Mouse (Mus musculus) hindbrain, embryonic 13.5 days (tissue): Measurements from ENCODE around the gene Ccdc151. TPM values are rescaled to one million over a fixed set of nuclear protein-coding genes. Genes with fewer than 3 reads are reported as not detected.

Experiments
- ATAC-seq: fragments of 200-750 bp; cut with Nextera tagmentation; 2 replicates; pipeline ENCODE4 v1.8.0; 2017; ENCODE audit warnings: moderate TSS enrichment; ENCODE audit not compliant: low FRiP score
- H3K27ac ChIP-seq: fragments of 300-500 bp; sonication (generic); 2 replicates; pipeline ENCODE4 v1.5.1; 2015; ENCODE audit warnings: inconsistent platforms, mild to moderate bottlenecking, moderate library complexity
- H3K27me3 ChIP-seq: fragments of 300-500 bp; sonication (generic); 2 replicates; pipeline ENCODE4 v1.6.1; 2015; ENCODE audit warnings: mild to moderate bottlenecking, inconsistent platforms
- H3K36me3 ChIP-seq: fragments of 300-500 bp; sonication (generic); 2 replicates; pipeline ENCODE4 v1.6.1; 2015; ENCODE audit warnings: mild to moderate bottlenecking, inconsistent platforms
- H3K4me1 ChIP-seq: fragments of 300-500 bp; sonication (generic); replicated peaks from 2 replicates; pipeline ENCODE4 v1.6.1; 2015; ENCODE audit warnings: inconsistent platforms
- H3K4me2 ChIP-seq: fragments of 300-500 bp; sonication (generic); 2 replicates; pipeline ENCODE4 v1.6.1; 2015; ENCODE audit warnings: inconsistent platforms, mild to moderate bottlenecking, moderate library complexity
- H3K4me3 ChIP-seq: fragments of 300-500 bp; sonication (generic); 2 replicates; pipeline ENCODE4 v1.5.1; 2015; ENCODE audit warnings: mild to moderate bottlenecking, inconsistent platforms
- H3K9ac ChIP-seq: fragments of 300-500 bp; sonication (generic); 2 replicates; pipeline ENCODE4 v1.6.1; 2015; ENCODE audit warnings: mild to moderate bottlenecking, inconsistent platforms
- H3K9me3 ChIP-seq: fragments of 300-500 bp; sonication (generic); 2 replicates; pipeline ENCODE4 v1.6.1; 2016; ENCODE audit warnings: inconsistent platforms
- WGBS: fragments of 180-500 bp; shearing (Covaris S2); methylation state at CpG from one replicate; pipeline ENCODE4 v1.1.7; 2015; 5-methylcytosine and 5-hydroxymethylcytosine counted together
- polyA plus RNA-seq: library from polyadenylated mRNA; unstranded; fragments of >200 nt; fragmentation: Nextera tagmentation; extraction: Ambion mirVana; gene quantifications from 2 replicates; pipeline ENCODE4 v1.2.1, GENCODE M21; 2015

Gene Ccdc151
- polyA plus RNA-seq, 1 experiment from 2014 or later = 4.4 TPM

GRCm38 (mm10) chr9:21962416-21963059 is 39.9 kb downstream of the Ccdc151 start:
- Histone ChIP-seq H3K9ac (peak overlapping the region; percentile 65), H3K4me3 (peak overlapping the region; percentile 38), H3K4me2 (peak overlapping the region; percentile 66), H3K36me3 (peaks cover 7% of the 10 kb centered on the region; the same call in 1 of the 2 replicates), H3K27ac (no peak overlapping the region), H3K9me3 (no peaks in the 10 kb centered on the region), H3K4me1 (peaks cover 30% of the 10 kb centered on the region), H3K27me3 (peaks cover 62% of the 10 kb centered on the region)
- ATAC-seq = peak; percentile 63
- WGBS = 3% methylated on average over 34 of the region's 34 CpGs

DNA sequence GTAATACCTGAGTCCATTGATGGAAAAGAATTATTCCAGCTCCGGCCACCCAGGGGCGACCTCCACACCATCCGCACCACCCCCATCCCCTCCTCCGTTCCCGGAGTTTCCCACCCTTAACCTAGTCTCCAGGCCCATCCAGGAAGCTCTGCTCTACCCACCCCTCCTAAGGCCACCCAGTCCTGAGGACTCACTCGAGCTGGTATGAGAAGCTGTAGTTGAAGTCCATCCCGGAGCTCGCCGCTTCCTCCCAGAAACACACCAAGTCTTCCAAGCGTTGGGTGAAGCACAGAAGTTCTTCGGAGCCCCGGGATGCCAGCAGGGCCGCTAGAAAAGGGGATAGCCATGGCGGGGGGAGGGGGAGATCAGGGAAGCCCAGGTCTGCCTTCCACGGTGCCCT is 40.4 kb downstream of the Ccdc151 start:
- peak; percentile 15; the same call in 1 of the 2 replicates for ATAC-seq
- H3K27me3 ChIP-seq = peaks cover 62% of the 10 kb centered on the region
- no peaks in the 10 kb centered on the region for H3K9me3 ChIP-seq
- peak overlapping the region; percentile 65; the same call in 1 of the 2 replicates for H3K9ac ChIP-seq
- WGBS = under 1% methylated on average over 15 of the region's 15 CpGs
- peak overlapping the region; percentile 66 for H3K4me2 ChIP-seq
- H3K36me3 ChIP-seq = peaks cover 7% of the 10 kb centered on the region; the same call in 1 of the 2 replicates
- peak overlapping the region; percentile 38 for H3K4me3 ChIP-seq
- peaks cover 30% of the 10 kb centered on the region for H3K4me1 ChIP-seq
- no peak overlapping the region for H3K27ac ChIP-seq

DNA sequence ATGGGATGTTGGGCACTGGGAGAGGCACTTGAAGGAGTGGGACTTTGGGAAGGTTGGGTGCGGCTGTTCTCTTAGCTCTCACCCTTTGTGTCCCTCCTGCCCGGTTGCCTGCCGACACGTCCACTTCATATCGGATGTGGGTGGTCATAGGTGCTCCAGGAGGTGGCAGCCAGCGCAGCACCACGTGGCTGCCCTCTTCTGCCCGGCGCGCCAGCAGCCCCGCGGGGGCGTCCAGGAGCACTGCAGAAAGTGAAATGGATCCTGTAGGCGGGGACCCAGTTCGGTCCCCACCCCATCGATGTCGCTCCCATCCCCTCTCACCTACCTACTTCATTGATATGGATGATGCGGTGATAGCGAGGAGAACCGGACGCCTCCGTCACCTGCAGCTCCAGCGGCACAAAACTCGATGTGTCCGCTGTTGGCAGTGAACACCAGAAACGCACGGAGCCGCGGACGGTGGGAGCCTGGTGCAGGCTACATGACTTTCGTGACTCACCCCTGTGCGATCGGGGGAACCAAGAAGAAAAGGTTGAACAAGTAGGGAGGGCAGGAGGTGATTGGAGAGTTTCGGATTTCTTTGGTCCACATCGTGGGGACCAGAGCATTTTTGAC is 41.0 kb downstream of the Ccdc151 start:
- H3K9ac ChIP-seq = peak overlapping the region; percentile 65; the same call in 1 of the 2 replicates
- peaks cover 62% of the 10 kb centered on the region for H3K27me3 ChIP-seq
- no peaks in the 10 kb centered on the region for H3K9me3 ChIP-seq
- peaks cover 7% of the 10 kb centered on the region; the same call in 1 of the 2 replicates for H3K36me3 ChIP-seq
- H3K4me3 ChIP-seq = peak overlapping the region; percentile 38
- peaks cover 33% of the 10 kb centered on the region for H3K4me1 ChIP-seq
- 1% methylated on average over 35 of the region's 35 CpGs for WGBS
- H3K4me2 ChIP-seq = peak overlapping the region; percentile 66
- no peak for ATAC-seq
- no peak overlapping the region for H3K27ac ChIP-seq

- Histone ChIP-seq H3K9ac (peak overlapping the region; percentile 29), H3K4me2 (0 out of 2 replicates have a peak overlapping the region, but pooled peaks have one; percentile 17), H3K9me3 (no peaks in the 10 kb centered on the region), H3K36me3 (peaks cover 7% of the 10 kb centered on the region; the same call in 1 of the 2 replicates), H3K4me1 (peaks cover 36% of the 10 kb centered on the region), H3K27ac (no peak overlapping the region), H3K4me3 (0 out of 2 replicates have a peak overlapping the region, but pooled peaks have one; percentile 3), H3K27me3 (peaks cover 62% of the 10 kb centered on the region)
- no peak for ATAC-seq
- WGBS = 13% methylated on average over 26 of the region's 26 CpGs
These were observed 41.8 kb downstream of the Ccdc151 start for GRCm38 (mm10) chr9:21960558-21961208.

GRCm38 (mm10) chr9:21960135-21960534 is 42.3 kb downstream of the Ccdc151 start:
- no peak for ATAC-seq
- no peaks in the 10 kb centered on the region for H3K9me3 ChIP-seq
- no peak overlapping the region for H3K27ac ChIP-seq
- H3K4me3 ChIP-seq = no peak overlapping the region
- H3K4me2 ChIP-seq = no peak overlapping the region
- H3K9ac ChIP-seq = peak overlapping the region; percentile 29
- H3K36me3 ChIP-seq = peaks cover 7% of the 10 kb centered on the region; the same call in 1 of the 2 replicates
- 54% methylated on average over 9 of the region's 9 CpGs for WGBS
- H3K4me1 ChIP-seq = peaks cover 36% of the 10 kb centered on the region
- H3K27me3 ChIP-seq = peaks cover 62% of the 10 kb centered on the region

DNA sequence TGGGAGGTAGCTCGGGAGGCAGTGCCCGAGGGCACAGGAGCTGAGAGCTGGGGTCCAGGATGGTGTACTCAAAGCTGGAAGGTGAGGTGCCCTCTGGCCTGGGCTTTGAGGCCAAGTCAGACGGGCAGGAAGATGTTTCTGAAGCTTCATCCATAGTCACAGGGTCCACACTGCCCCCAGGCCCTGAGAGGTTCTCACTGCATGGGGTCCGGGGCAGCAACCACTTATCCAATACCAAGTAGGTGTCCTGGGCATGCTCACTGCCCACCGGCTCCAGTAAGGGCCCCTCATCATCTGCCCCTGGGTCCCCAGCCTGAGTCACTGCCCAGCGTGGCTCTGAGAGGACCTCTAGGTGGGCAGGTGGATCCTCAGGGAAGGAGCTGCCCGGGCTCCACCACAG is 43.2 kb downstream of the Ccdc151 start:
- H3K4me2 ChIP-seq = no peak overlapping the region
- peaks cover 7% of the 10 kb centered on the region; the same call in 1 of the 2 replicates for H3K36me3 ChIP-seq
- peaks cover 40% of the 10 kb centered on the region for H3K4me1 ChIP-seq
- H3K27ac ChIP-seq = no peak overlapping the region
- H3K27me3 ChIP-seq = peaks cover 61% of the 10 kb centered on the region
- 88% methylated on average over 7 of the region's 7 CpGs for WGBS
- H3K4me3 ChIP-seq = no peak overlapping the region
- ATAC-seq = no peak
- H3K9me3 ChIP-seq = no peaks in the 10 kb centered on the region
- no peak overlapping the region for H3K9ac ChIP-seq

- Histone ChIP-seq H3K4me3 (no peak overlapping the region), H3K27ac (no peak overlapping the region), H3K36me3 (peaks cover 7% of the 10 kb centered on the region; the same call in 1 of the 2 replicates), H3K9me3 (no peaks in the 10 kb centered on the region), H3K4me2 (no peak overlapping the region), H3K4me1 (peaks cover 47% of the 10 kb centered on the region), H3K9ac (no peak overlapping the region), H3K27me3 (peaks cover 53% of the 10 kb centered on the region)
- no peak for ATAC-seq
- 91% methylated on average over 5 of the region's 5 CpGs for WGBS
These were observed 44.1 kb downstream of the Ccdc151 start for GRCm38 (mm10) chr9:21958372-21958771.

GRCm38 (mm10) chr9:21955570-21956281 is 46.7 kb downstream of the Ccdc151 start, which contains the start of gene Swsap1:
Swsap1 (plus strand) TSS chr9:21955755.
- under 1% methylated on average over 54 of the region's 54 CpGs for WGBS
- Histone ChIP-seq H3K27me3 (peaks cover 26% of the 10 kb centered on the region), H3K4me2 (peak within 1 kb of the TSS; percentile 59), H3K4me1 (peaks cover 26% of the 10 kb centered on the region), H3K9me3 (no peaks in the 10 kb centered on the region), H3K27ac (peak within 1 kb of the TSS; percentile 97), H3K9ac (peak within 1 kb of the TSS; percentile 82), H3K4me3 (peak within 1 kb of the TSS; percentile 61), H3K36me3 (peaks cover 7% of the 10 kb centered on the region; the same call in 1 of the 2 replicates)
- peak; percentile 99 for ATAC-seq

GRCm38 (mm10) chr9:21955225-21955569 is 47.2 kb downstream of the Ccdc151 start:
- H3K4me2 ChIP-seq = peak overlapping the region; percentile 59
- peak; percentile 74 for ATAC-seq
- no peaks in the 10 kb centered on the region for H3K9me3 ChIP-seq
- H3K27me3 ChIP-seq = peaks cover 21% of the 10 kb centered on the region
- peaks cover 7% of the 10 kb centered on the region; the same call in 1 of the 2 replicates for H3K36me3 ChIP-seq
- H3K9ac ChIP-seq = peak overlapping the region; percentile 66
- peak overlapping the region; percentile 97 for H3K27ac ChIP-seq
- peaks cover 21% of the 10 kb centered on the region for H3K4me1 ChIP-seq
- peak overlapping the region; percentile 61 for H3K4me3 ChIP-seq
- 3% methylated on average over 18 of the region's 18 CpGs for WGBS

- Histone ChIP-seq H3K9ac (no peak overlapping the region), H3K4me3 (peak overlapping the region; percentile 61; the same call in 1 of the 2 replicates), H3K27me3 (peaks cover 17% of the 10 kb centered on the region), H3K4me2 (peak overlapping the region; percentile 59; the same call in 1 of the 2 replicates), H3K4me1 (peaks cover 21% of the 10 kb centered on the region), H3K9me3 (no peaks in the 10 kb centered on the region), H3K27ac (no peak overlapping the region), H3K36me3 (peaks cover 7% of the 10 kb centered on the region; the same call in 1 of the 2 replicates)
- no peak for ATAC-seq
- 72% methylated on average over 3 of the region's 3 CpGs for WGBS
These were observed 47.8 kb downstream of the Ccdc151 start for GRCm38 (mm10) chr9:21954635-21955034.

GRCm38 (mm10) chr9:21953600-21953999 is 48.8 kb downstream of the Ccdc151 start:
- no peak overlapping the region for H3K4me2 ChIP-seq
- H3K9me3 ChIP-seq = no peaks in the 10 kb centered on the region
- H3K27ac ChIP-seq = no peak overlapping the region
- no peak for ATAC-seq
- H3K27me3 ChIP-seq = peaks cover 16% of the 10 kb centered on the region; the same call in 1 of the 2 replicates
- no peak overlapping the region for H3K4me3 ChIP-seq
- H3K9ac ChIP-seq = no peak overlapping the region
- 8% methylated on average over 3 of the region's 3 CpGs for WGBS
- H3K4me1 ChIP-seq = peaks cover 21% of the 10 kb centered on the region
- H3K36me3 ChIP-seq = peaks cover 4% of the 10 kb centered on the region; the same call in 1 of the 2 replicates
